Mouse (Mus musculus): ENCODE measurements around the gene Shld1.

- TF ChIP-seq CTCF (IDR thresholded peaks at IDR 0.05; ENCODE audit: low read depth) (no peak), EP300 (IDR thresholded peaks at IDR 0.05; ENCODE audit: low read depth) (no peak)
These were observed 64.7 kb downstream of the Shld1 start for GRCm38 (mm10) chr2:132751141-132752066.

Data from heart, postnatal 0 days (tissue).